Mouse (Mus musculus): ENCODE measurements at regions not wholly inside any gene's neighbourhood (a gene's known extent, or its start where the extent isn't known, plus 50 kb on each side); places are given as distances from the start of the nearest gene placed in this dataset.
"Not testable (repeated sequence)": the region's sequence is repeated elsewhere in the genome, so short reads cannot be mapped to it uniquely, and the experiment has no call there.

- DNase-seq; intact Hi-C loops (cut with DNase I): not testable (repeated sequence)
Observed at GRCm38 (mm10) chr7:106616932-106617331, 63.5 kb downstream of the Olfr693 start.

- no peak for DNase-seq
- intact Hi-C loops (cut with DNase I), result no loop called here
Observed at GRCm38 (mm10) chr7:106612723-106613122, 67.7 kb downstream of the Olfr693 start.

- no peak for DNase-seq
- intact Hi-C loops (cut with DNase I), result no loop called here
Observed at GRCm38 (mm10) chr7:106580424-106580823, 100.0 kb downstream of the Olfr693 start.

GRCm38 (mm10) chr7:106568251-106568650 is 112.1 kb downstream of the Olfr693 start:
- intact Hi-C loops (cut with DNase I); DNase-seq: not testable (repeated sequence)

GRCm38 (mm10) chr7:106550881-106551575 is 129.4 kb downstream of the Olfr693 start:
- intact Hi-C loops (cut with DNase I), result no loop called here
- DNase-seq, result no peak

GRCm38 (mm10) chr7:106529433-106530102 is 150.8 kb downstream of the Olfr693 start:
- DNase-seq, result not testable (repeated sequence)
- intact Hi-C loops (cut with DNase I), result loop anchor here (10.0 kb wide), 1 partner anchor 55 kb away; no protein-coding TSS in a partner anchor

- DNase-seq; intact Hi-C loops (cut with DNase I): not testable (repeated sequence)
Observed at GRCm38 (mm10) chr7:106529023-106529422, 151.4 kb downstream of the Olfr693 start.

GRCm38 (mm10) chr7:106494851-106495250 is 185.5 kb downstream of the Olfr693 start:
- DNase-seq, result no peak
- intact Hi-C loops (cut with DNase I), result no loop called here
